Mouse (Mus musculus) adrenal gland, postnatal 4 days (tissue): ENCODE measurements at regions not wholly inside any gene's neighbourhood (a gene's known extent, or its start where the extent isn't known, plus 50 kb on each side); places are given as distances from the start of the nearest gene placed in this dataset.

Source experiments
- DNase-seq, 2 experiments: peaks; one replicate each; pipeline ENCODE4 v3.0.0; 2021 to 2022; ENCODE audit warnings: low spot score in 2 of 2, mixed read lengths in 2 of 2

DNA sequence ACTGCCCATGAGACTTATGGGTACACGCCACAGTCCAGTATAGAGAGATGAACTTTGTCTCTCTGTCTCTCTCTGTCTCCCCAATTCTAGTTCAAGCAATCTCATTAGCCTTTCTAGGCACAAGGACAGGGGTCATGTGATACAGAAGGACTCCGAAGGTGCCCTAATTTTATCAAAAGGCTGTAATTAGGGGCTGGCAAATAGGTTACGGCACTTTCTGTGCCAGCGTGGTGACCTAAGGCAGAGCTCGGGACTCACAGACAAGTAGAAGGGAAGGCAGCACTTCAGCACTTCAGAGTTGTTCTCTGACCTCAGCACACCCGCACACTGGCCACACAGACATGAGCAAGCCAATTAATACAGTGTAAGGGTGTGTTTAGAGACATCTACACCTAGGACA, 119.2 kb upstream of the Haao start:
- no peak for DNase-seq

DNA sequence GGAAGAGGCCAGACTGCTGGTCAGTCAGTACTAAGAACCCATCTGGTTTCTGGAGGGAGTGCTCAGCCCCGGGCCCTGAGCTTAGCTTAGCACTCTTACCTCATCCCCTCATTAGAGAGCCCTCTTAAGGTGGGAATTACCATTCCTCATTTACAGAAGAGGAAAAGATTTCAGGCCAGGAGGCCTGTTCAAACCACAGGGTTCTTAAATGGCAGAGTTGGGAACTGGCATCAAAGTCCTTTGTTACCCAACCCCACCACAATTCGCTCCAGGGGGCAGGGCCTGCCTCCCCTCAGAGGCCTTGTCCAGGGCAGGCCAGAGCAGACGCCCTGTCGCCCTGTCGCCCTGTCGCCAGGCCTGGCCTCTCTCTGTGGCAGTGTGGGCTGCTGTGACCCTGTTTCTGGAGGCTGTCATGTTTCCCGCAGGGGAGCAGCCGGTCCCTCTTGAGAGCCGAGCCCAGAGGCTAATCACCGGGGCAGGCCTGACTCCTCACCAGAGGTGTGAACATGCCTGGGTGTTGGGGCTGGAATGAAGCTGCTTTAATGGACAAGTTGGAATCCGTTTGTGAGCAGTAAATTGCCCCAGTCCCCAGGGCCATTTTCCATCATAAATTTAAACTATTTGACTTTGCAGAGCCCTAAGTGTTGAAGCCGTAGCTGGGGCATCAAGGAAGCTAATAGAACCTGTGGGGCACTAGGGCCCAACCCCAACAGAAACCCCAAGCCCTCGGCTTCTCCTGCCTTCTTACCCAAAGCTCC, 116.9 kb upstream of the Haao start:
- DNase-seq = no peak

DNA sequence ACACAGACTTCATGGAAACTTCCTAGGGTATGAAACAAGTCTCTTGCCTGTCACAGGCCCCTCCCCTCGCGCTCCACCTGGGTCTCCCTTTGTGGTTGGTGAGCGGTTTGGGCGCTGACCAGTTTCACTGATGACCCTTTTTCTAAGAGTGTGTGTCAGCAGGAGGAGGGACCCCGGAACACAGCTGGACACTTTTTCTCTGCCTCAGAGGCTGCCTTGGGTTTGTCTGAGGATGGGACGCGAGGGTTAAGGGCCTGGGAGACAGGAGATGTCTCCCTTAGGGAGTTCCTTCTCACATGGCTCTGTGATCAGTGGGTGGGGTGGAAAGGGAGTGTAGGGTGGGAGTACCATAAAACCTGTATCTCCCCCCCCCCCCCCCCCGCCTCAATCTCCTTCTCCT, 115.8 kb upstream of the Haao start:
- DNase-seq = no peak

DNA sequence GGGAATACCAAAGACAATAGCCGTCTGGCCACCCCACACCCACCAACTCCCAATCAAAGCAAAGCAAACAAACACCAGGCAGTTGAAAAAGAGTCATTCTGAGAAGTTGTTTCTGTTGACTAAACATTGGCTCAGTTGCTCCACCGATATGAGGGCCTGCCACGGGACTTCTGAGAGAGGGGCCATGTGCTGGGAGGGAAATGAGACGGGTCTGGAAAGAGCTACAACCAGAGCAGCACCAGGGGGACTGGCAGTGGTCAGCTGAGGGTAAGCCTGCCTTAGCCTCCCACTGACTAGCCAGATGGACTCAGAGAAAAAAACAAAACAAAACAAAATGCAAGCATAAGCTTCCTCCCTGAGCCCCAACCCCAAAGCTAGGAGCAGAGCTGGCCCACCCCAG, 115.1 kb upstream of the Haao start:
- DNase-seq = no peak

DNA sequence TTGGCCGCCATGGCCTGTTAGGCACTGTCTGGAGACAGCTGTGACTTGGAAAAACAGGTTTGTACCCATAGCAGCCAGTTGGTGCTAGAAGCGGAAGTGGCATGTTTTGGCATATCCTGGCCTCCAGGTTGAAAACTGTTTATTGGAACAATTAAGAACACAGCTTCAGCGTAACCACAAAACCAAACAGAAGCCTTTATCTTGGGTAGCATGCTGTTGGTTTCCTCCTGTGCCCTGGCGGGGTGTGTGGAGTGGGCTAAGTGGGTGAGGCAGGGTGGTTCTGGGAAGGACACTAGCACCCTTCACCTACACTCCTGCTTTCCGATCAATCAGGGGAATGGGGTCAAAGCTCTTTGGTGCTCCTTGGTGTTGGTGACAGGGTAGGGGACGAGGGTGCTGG, 114.4 kb upstream of the Haao start:
- no peak for DNase-seq

GRCm38 (mm10) chr17:83960821-83961220, 113.1 kb upstream of the Haao start:
- no peak for DNase-seq

- DNase-seq = no peak
Measured at GRCm38 (mm10) chr17:83960158-83960557, 112.4 kb upstream of the Haao start.

- no peak for DNase-seq
Measured at GRCm38 (mm10) chr17:83959159-83959848, 111.5 kb upstream of the Haao start.

DNA sequence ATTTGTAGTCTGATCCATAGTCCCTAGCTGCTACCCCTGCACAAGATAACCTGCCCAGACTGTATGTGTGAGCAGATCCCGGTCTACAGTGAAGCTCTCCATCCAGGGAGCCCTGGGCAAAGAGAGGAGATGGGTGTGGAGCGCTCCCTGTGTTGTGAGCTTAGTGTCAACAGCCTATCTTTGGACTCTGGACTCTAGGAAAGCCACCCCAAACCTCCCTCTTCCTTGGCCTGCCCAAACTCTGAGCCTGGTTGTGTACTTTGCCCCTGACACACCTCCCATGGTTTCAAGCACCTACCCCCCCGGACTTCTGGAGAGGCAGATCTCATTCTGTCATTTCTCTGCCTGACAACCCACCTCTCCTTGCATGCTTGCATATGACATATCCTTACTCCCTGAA, 110.9 kb upstream of the Haao start:
- DNase-seq = no peak

DNA sequence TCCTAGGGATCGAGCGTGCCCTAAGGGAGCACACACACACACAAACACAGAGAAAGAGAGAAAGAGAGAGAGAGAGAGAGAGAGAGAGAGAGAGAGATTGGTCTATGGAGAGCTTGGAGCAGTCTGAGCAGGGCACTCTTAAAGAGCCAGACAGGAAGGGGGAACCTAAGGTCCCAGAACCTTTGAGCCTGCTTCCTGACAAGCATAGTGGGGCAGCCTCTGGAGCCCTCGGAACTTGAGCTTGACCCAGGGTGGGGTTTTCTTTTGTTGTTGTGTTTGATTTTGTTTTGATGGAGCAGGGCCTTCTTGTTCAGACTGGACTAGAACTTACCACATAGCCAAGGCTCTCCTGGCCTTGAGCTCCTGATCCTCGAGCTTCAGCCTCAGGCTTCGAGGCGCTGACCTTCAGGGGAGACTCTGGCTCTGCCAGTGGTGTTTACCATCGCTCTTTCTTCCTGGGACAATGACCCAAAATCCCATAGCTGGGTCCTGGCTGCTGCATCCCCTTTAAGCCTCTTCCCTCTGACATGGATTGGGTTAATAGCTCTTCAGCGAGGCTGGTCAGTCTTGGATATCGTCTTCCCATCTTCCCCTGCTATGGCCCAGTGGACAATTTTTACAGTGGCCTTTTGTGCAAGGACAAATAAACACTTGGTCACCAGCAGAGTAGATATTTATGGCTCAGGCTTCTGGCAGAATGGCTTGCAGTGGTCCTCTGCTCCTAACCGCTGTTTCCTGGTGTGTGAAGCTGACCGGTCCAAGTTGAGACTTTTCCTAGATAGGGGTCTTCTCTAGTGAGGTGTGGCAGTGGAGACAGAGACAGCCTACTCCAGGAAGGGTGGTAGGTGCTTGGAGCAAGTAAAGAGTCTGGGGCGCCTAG, 110.1 kb upstream of the Haao start:
- no peak for DNase-seq

- DNase-seq = no peak
Measured at GRCm38 (mm10) chr17:83956821-83957565, 109.2 kb upstream of the Haao start.

DNA sequence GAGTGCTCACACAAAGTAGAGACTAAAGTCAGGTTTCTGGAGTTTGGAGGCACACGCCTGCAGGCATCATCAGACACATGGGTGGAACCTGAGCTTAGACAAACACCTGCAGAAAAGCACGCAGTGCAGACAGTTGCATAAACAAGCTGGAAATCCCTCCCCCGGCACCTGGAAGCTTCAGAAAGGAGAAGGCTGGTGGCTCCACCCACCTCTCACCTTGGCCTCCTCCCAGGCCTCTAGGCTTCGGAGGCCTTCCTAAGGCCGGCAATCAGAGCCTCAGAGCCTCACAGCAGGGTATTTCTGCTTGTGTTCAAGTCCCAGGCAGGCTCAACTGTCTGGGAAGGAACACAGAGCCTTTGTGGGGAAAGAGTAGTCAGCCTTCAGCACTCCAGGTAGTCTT, 108.2 kb upstream of the Haao start:
- DNase-seq = no peak

DNA sequence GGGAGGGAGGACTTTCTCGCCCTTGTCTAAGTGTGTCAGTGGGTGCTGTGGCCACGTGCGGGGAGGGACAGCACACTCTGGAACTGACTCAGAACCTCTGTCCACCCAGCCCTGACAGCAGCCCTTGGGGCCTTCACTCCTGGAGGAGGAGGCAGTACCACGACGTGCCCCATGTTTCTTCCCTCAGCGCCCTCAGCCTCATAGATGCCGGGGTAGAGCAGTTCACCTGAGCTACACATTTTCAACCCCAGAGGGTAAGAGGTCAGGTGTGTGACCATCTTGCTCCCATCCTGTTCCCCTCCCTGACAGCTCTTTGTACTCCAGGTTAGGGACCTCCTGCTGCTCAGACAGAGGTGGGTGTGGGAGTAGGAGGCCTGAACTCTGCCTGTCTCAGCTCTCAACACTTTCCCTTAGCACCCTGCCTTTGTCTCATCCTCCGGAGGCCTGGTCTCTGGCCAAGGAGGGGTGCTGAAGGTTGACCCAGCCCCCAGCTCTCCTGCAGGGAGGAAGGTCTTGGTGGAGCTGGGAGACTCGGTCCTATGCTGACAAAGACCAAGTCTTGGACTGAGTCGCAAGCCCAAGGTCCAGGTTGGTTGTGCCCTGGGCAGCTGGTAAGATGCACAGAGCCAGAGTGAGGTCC, 107.4 kb upstream of the Haao start:
- no peak for DNase-seq

DNA sequence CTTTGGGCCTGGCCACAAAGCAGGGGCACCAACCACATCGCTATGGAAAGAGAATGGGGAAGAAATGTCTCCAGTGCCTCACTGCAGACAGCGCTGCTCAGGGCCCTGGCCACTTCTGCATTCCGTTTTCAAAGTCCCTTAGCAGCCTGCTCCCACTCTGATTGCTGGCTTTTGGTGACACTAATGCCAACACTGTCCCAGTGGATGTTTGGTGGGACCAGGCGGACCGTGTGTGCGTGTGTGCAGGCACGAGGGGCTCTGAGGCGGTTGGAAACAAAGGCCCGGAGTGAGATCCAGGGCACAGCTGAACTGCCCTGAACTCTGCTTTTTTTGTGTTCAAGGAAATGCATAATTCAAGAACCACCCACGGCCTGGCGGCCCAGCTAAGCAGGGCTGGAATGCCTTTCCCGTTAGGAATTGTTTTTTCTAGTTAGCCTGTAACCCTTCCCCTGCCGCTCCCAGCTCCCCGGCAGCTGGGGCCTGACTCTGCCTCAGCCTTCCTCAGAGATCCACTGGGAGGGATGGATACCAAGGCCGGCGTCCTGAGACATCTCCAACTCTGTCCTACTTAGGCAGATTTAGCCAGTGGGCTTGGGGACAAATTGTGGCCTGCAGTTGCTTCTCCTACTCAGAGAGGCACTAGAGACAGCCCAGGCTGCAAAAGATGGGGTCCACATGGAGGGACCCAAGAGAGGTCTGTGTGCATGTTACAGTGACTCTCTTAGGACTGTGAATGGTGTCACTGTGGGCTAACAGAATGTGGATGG, 106.7 kb upstream of the Haao start:
- DNase-seq = no peak

DNA sequence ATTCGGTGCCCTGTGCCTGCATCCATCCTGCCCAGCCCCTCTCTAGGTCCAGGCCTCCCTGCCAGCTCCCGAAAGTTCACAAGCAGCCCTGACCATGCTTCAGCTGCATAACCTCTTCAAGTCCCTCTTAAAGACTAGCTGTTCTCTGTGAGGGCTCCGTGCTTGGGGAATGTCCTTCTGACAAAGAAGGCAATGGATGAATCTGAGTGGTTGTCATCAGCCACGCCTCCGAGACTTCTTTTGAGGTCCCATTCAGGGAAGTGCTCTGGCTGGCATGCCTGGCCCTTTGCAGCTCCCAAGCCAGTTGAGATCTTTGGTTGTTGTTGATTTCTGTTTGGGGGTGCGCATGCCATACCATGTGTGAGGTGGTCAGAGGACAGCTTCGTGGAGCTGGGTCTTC, 105.9 kb upstream of the Haao start:
- no peak for DNase-seq

DNA sequence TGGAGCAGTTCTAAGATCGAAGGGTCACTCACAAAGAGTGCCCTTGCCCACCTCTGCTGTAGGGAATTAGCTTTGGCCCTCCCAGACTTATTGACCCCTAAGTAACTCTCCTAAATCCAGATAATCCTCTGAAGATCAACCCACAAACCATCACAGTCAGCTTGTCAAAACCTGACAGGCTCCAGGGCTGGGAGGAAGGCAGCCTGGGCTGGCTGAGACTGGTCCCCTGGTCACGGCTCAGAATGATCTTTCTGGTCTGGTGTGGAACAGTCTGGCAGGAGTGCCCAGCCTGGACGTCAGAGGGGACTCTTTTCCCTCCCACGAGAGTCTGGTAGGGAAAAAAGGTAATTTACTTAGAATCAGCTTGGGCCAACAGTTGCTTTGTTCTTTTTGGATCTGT, 99.0 kb upstream of the Haao start:
- DNase-seq = no peak

GRCm38 (mm10) chr17:83939344-83939743, 91.6 kb upstream of the Haao start:
- no peak for DNase-seq

- no peak for DNase-seq
Measured at GRCm38 (mm10) chr17:83938671-83939244, 91.0 kb upstream of the Haao start.

DNA sequence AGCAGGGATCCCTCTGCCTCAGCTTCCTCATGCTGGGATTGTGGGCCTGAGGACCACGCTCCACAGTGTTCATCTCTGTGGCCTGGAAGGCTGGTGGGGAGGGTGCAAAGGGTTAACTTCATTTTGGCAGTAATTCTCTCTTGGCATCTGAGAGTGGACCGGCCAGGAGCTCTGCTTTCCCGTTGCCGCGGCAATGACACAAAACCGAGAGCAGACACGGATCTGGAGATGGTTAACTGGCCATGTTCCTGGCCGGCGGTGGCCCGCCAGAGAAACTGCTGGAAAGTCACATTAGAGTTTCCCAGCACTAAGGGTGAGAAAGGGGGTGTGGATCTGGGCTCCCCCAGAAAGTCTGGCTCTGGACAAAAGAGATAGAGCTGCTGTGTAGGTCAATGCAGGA, 89.8 kb upstream of the Haao start:
- no peak for DNase-seq

- no peak for DNase-seq
Measured at GRCm38 (mm10) chr17:83936677-83937076, 88.9 kb upstream of the Haao start.
